Mouse (Mus musculus) olfactory bulb, adult 2 months (tissue): ENCODE data around the gene Efna1. TPM values are rescaled to one million over a fixed set of nuclear protein-coding genes. Genes with fewer than 3 reads are reported as not detected.
A peak's percentile ranks its signal among the peaks of the same experiment; 100 is the strongest.

Experiments
- H3K27ac ChIP-seq: fragments of 200-500 bp; 2 replicates; pipeline ENCODE4 v1.5.1; 2012; ENCODE audit warnings: low read depth, low read length; ENCODE audit not compliant: insufficient read depth
- H3K4me1 ChIP-seq: fragments of 200-500 bp; 2 replicates; pipeline ENCODE4 v1.6.1; 2012; ENCODE audit warnings: low read length; ENCODE audit not compliant: control insufficient read depth, insufficient read depth
- H3K4me3 ChIP-seq: fragments of 200-500 bp; 2 replicates; pipeline ENCODE4 v1.5.1; 2012; ENCODE audit warnings: mild to moderate bottlenecking, low read depth, low read length, moderate library complexity; ENCODE audit not compliant: insufficient read depth
- CTCF ChIP-seq: fragments of 200-500 bp; IDR thresholded peaks from 2 replicates; pipeline ENCODE4 v1.5.1; 2012; ENCODE audit warnings: low read depth, mild to moderate bottlenecking, low read length, moderate library complexity; ENCODE audit not compliant: insufficient read depth
- POLR2A ChIP-seq: fragments of 200-500 bp; IDR thresholded peaks from 2 replicates; pipeline ENCODE4 v1.6.1; 2012; ENCODE audit warnings: mild to moderate bottlenecking, low read depth, low read length, moderate library complexity; ENCODE audit not compliant: insufficient read depth
- WGBS: fragments of 180-500 bp; shearing (Covaris S2); methylation state at CpG from one replicate; pipeline ENCODE4 v1.1.7; 2018; 5-methylcytosine and 5-hydroxymethylcytosine counted together
- polyA plus RNA-seq: library from polyadenylated mRNA; stranded (reverse); fragments of >200 nt; gene quantifications from 2 replicates; pipeline ENCODE4 v1.2.4, GENCODE M21; 2012; ENCODE audit warnings: low replicate concordance; ENCODE audit not compliant: missing spikeins, insufficient read depth, insufficient read length

Efna1 gene
- polyA plus RNA-seq, 1 experiment: not detected

DNA sequence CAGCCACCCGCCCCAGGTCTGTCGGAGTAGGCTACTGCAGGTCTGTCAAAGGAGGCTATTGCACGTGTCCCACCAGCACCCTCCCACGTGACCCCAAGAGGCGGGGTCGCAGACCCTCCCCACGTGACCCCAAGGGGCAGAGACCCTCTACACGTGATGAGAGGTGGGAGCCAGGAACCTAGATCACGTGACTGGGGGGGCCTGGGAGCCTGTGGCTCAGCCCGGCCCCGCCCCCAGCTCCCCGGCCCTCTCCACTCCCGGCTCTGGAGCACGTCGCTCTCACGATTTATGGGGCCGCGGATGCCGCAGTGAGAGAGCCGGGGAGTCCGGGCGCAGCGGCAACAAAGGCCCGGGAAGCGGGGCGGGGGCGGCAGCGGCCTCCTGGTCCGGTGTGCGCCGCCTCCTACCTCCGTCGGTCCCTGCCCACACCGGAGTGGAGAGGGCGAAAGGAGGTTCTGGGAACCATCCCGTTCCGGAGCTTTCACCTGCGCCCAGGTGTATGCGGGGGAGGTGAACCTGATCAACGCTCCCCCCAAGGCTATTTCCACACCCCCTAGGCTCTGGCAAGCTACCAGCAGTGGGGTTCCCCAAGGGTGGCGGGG is 39.7 kb upstream of the Efna1 start:
- peak overlapping the region; percentile 43 for H3K27ac ChIP-seq
- H3K4me3 ChIP-seq: peak overlapping the region; percentile 58
- WGBS: 1% methylated on average over 40 of the region's 41 CpGs

DNA sequence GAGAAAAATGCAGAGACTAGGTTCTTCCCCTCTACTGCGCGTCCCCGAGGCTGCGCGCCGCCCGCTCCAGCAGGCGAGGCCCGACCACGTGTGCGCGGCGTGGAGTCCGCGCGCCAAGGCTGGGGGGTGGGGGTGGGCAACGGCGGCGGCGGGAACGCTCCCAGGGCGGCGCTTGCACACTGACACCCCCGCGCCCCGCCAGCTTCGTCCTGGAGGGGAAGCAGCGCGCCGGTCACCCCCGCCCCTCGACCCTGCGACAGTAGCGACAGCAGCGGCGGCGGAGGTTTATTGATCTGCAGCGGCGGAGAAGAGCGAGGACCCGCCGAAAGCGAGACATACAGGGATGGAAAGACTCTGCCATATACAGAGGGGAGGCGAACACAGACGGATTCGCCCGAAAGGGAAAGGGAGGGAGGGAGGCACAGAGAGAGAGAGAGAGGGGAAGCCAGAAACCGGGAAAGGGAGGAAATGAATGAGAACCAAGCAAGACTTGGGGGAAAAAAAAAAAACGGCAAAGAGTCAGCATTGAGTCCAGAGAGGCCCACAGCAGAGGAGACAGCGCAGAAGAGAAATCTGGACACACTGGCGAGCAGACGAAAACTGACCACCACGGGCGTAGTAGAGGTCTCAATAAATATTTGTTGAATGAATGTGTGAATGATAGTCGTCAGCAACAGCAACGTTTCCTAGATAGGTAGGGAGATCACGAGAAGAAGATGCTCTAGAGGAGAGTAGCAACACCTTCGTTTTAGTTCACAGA is 38.8 kb upstream of the Efna1 start:
- no peak for TF ChIP-seq POLR2A
- TF ChIP-seq CTCF: no peak
- 2% methylated on average over 58 of the region's 58 CpGs for WGBS
- 0 out of 2 replicates have a peak overlapping the region, but pooled peaks have one; percentile 36 for H3K27ac ChIP-seq

More for the DNA sequence above, 39.7 kb upstream of the Efna1 start:
- H3K4me1 ChIP-seq: peaks cover 61% of the 10 kb centered on the region
- TF ChIP-seq POLR2A (no peak; the same call in 1 of the 2 replicates), CTCF (no peak)

GRCm38 (mm10) chr3:89318971-89319590 is 38.1 kb upstream of the Efna1 start:
- no peak overlapping the region for H3K27ac ChIP-seq
- H3K4me3 ChIP-seq: peak overlapping the region; percentile 58
- peaks cover 70% of the 10 kb centered on the region for H3K4me1 ChIP-seq
- TF ChIP-seq CTCF (no peak), POLR2A (no peak)
- WGBS: 18% methylated on average over 21 of the region's 21 CpGs

More for the DNA sequence above, 38.8 kb upstream of the Efna1 start:
- peaks cover 69% of the 10 kb centered on the region for H3K4me1 ChIP-seq
- H3K4me3 ChIP-seq: peak overlapping the region; percentile 58

GRCm38 (mm10) chr3:89318316-89318715 is 37.4 kb upstream of the Efna1 start:
- no peak overlapping the region for H3K4me3 ChIP-seq
- 76% methylated on average over 8 of the region's 8 CpGs for WGBS
- H3K4me1 ChIP-seq: peaks cover 70% of the 10 kb centered on the region
- TF ChIP-seq POLR2A (no peak), CTCF (no peak)
- no peak overlapping the region; the same call in 1 of the 2 replicates for H3K27ac ChIP-seq

DNA sequence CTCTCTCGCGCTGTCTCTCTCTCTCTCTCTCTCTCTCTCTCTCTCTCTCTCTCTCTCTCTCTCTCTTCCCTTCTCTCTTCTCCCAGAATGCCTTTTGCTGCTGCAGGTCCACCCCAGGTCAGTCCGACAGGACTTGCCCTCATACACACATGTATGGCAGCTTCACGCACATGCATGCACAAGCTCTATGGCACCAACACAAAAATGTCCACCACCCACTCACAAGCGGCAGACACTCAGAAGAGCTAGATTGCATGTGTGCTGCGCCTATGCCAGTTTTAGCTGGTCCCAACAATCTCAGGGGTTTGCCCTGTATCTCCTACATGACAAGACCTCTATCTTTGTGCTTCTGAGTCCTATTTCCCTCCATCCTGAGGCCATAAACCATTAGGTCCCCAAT is 36.3 kb upstream of the Efna1 start:
- no peak for TF ChIP-seq POLR2A
- TF ChIP-seq CTCF: no peak
- 23% methylated on average over 6 of the region's 6 CpGs for WGBS
- Histone ChIP-seq H3K4me1 (peaks cover 68% of the 10 kb centered on the region), H3K4me3 (0 out of 2 replicates have a peak overlapping the region, but pooled peaks have one; percentile 12), H3K27ac (peak overlapping the region; percentile 63)

DNA sequence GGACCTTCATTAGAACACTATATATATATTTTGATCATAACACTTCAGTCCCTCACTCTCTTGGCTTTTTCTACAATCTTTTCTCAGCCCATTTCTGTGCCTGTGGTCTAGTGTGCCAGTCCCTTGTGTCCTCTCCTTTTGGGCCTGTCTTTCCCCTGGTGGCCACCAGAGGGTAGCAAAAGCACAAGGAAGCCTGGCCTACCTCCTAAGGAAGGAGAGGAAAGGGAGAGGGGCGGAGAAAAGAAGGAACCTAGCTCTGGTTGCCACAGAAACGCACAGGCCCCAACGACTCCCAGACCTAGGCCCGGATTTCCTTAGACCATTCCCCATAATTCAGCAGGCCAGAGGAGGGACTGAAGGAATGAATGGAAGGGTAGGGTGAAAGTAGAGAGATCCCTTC is 35.9 kb upstream of the Efna1 start:
- TF ChIP-seq CTCF (peak; percentile 77), POLR2A (no peak)
- Histone ChIP-seq H3K27ac (peak overlapping the region; percentile 63), H3K4me1 (peaks cover 65% of the 10 kb centered on the region), H3K4me3 (0 out of 2 replicates have a peak overlapping the region, but pooled peaks have one; percentile 12)
- WGBS: 0% methylated on average over 4 of the region's 4 CpGs

- WGBS: 15% methylated on average over 40 of the region's 40 CpGs
- Histone ChIP-seq H3K27ac (no peak overlapping the region), H3K4me1 (peaks cover 61% of the 10 kb centered on the region), H3K4me3 (no peak overlapping the region)
- TF ChIP-seq POLR2A (no peak), CTCF (0 out of 2 replicates have a peak, but pooled peaks have one; percentile 3)
These were observed 35.2 kb upstream of the Efna1 start for GRCm38 (mm10) chr3:89315930-89316831.

DNA sequence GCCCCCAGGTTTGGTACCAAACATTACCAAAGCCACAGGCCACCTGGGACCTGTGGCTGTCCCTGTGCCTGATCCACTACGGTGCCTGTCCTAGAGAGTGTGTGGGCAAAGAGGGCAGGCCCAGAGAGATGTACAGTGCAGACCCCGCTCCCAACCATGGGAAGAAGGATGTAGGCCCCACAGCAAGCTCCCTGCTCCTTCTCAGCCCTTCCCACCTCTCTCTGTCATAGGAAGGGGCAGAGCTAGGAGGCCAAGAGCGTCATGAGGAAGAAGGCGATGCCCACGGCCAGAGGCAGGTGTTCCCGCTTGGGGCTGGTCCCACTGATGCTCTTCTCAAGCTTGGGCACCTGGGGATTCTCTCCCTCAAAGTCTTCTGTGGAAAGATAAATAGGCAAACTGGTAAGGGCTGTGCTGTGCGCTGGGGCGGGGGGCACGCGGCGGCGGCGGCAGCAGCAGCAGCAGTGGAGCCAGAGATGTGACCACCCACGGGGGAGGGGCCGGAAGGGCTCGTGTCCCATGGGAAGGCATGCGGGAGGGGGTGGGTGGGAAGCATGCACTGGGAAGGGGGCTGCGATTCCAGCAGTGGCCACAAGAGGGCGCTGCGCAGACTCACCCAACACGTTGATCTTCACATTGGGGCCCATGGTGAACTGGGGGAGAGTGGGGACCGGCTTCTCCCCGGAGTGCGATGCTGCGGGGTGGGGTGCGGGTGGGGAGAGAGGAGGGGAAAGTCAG is 34.4 kb upstream of the Efna1 start:
- peak overlapping the region; percentile 79 for H3K27ac ChIP-seq
- TF ChIP-seq CTCF (peak; percentile 76), POLR2A (0 out of 2 replicates have a peak, but pooled peaks have one; percentile 7)
- WGBS: 7% methylated on average over 26 of the region's 26 CpGs

DNA sequence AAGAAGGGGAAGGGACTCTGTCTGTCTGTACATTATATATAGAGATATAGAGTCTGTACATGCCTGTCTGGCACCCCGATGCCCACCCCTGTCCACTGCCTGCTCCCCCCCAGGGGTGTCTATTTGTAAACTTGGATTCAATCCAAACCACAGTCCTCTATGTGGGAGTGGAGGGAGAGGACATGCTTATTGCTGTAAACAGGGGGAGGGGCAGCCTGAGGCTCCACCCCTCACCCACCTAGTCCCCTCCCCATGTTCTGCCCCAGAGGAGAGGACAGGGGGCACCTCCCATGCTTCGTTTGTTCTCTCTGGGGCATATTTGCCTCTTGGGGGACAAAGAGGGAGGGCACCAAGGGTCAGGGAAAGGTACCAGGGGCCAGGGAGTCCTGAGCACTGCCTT is 33.8 kb upstream of the Efna1 start:
- WGBS: 27% methylated on average over 2 of the region's 2 CpGs
- Histone ChIP-seq H3K4me3 (peak overlapping the region; percentile 35), H3K4me1 (peaks cover 47% of the 10 kb centered on the region), H3K27ac (peak overlapping the region; percentile 79)
- TF ChIP-seq CTCF: no peak
- no peak for TF ChIP-seq POLR2A

More for the DNA sequence above, 34.4 kb upstream of the Efna1 start:
- peaks cover 53% of the 10 kb centered on the region for H3K4me1 ChIP-seq
- peak overlapping the region; percentile 35 for H3K4me3 ChIP-seq
